Mouse (Mus musculus) CH12.LX (cell line): ENCODE measurements around the gene Cmtm3.

ENCODE experiments used
- CTCF ChIP-seq, 2 experiments: IDR thresholded peaks in 1 of 2; conservative IDR thresholded peaks in 1 of 2; 2 replicates each; pipeline ENCODE4 v1.5.1; 2011 to 2012; ENCODE audit warnings: low read depth in 2 of 2, low read length in 2 of 2, improper control_type of control experiment in 1 of 2, inconsistent platforms in 1 of 2, mild to moderate bottlenecking in 1 of 2, moderate library complexity in 1 of 2
- HCFC1 ChIP-seq: IDR thresholded peaks from 2 replicates; pipeline ENCODE4 v1.6.1; 2012; ENCODE audit warnings: low read depth, mild to moderate bottlenecking, inconsistent platforms, low read length, improper control_type of control experiment
- IRF4 ChIP-seq: IDR thresholded peaks from 2 replicates; pipeline ENCODE4 v1.6.1; 2014; ENCODE audit warnings: low read depth, mild to moderate bottlenecking, inconsistent platforms, low read length, improper control_type of control experiment
- RCOR1 ChIP-seq: conservative IDR thresholded peaks from 2 replicates; pipeline ENCODE4 v1.6.1; 2012; ENCODE audit warnings: low read depth, mild to moderate bottlenecking, inconsistent platforms, low read length, improper control_type of control experiment
- ZMIZ1 ChIP-seq: IDR thresholded peaks from 2 replicates; pipeline ENCODE4 v1.6.1; 2012; ENCODE audit warnings: low read depth, mild to moderate bottlenecking, inconsistent platforms, low read length, improper control_type of control experiment

DNA sequence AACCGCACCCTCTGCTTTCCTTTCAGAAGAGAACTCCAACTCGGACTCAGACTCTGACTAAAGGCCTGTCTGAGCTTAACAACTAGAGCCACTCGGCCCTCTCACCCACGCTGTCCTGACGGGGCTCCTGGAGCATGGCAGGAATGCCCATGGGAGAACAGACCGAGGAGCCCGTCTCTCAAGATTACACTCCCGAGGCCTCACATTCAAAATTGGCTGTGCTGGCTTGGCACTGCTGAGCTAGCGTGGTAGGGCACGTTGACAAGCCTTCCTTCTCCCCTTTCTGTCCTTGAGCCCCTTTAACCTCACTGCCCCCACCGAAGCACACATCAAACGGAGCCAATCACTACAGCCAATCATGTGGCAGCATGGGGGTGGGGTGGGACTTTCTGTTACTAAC lies 7.5 kb downstream of the Cmtm3 start:
- TF ChIP-seq CTCF (conservative IDR thresholded peaks at IDR 0.05 in 1 of 2, IDR thresholded peaks at IDR 0.05 in 1 of 2; ENCODE audit: low read depth in 2 of 2, low read length in 2 of 2) (no peak), IRF4 (no peak), HCFC1 (no peak), ZMIZ1 (no peak), RCOR1 (no peak)
